Mouse (Mus musculus): Measurements from ENCODE around the gene Dusp10. TPM values are rescaled to one million over a fixed set of nuclear protein-coding genes. Genes with fewer than 3 reads are reported as not detected.

The Dusp10 gene
- total and polyA plus RNA-seq, 2 experiments from 2014 or later = 6.3 to 11.7 TPM

DNA sequence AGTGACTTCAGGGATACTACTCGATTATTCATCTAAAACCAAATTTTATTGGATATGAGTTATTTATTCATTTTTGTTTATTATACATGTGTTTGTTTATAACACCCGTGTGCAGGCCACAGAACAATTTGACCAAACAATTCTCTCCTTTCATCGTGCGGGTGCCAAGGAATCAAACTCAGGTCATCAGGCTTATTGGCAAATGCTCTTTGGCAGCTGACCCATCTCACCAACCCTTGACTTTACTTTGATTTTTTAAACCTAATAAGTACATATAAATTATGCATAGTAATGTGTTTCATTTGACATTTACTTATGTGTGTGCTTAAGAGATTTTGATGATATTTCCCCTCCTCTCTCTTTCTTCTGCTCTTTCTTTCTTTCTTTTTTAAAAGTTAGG lies 94.3 kb downstream of the Dusp10 start:
- Histone ChIP-seq H3K27me3 (ENCODE audit: insufficient read depth, low read length) (no peaks in the 10 kb centered on the region), H3K36me3 (ENCODE audit: insufficient read depth, low read length) (no peaks in the 10 kb centered on the region), H3K4me3 (ENCODE audit: low read length) (no peak overlapping the region), H3K27ac (no peak overlapping the region), H3K4me1 (ENCODE audit: insufficient read depth, low read length) (no peaks in the 10 kb centered on the region), H3K9ac (replicated peaks; ENCODE audit: low read length) (no peak overlapping the region), H3K4me2 (ENCODE audit: low read depth, low read length) (no peak overlapping the region), H3K9me3 (ENCODE audit: low read length) (no peaks in the 10 kb centered on the region)
- no peak for TF ChIP-seq CTCF (IDR thresholded peaks at IDR 0.05; ENCODE audit: low read depth)
- 82% methylated on average over 4 of the region's 4 CpGs for WGBS
- DNase-seq (ENCODE audit: low spot score) (no peak), ATAC-seq (no peak)

DNA sequence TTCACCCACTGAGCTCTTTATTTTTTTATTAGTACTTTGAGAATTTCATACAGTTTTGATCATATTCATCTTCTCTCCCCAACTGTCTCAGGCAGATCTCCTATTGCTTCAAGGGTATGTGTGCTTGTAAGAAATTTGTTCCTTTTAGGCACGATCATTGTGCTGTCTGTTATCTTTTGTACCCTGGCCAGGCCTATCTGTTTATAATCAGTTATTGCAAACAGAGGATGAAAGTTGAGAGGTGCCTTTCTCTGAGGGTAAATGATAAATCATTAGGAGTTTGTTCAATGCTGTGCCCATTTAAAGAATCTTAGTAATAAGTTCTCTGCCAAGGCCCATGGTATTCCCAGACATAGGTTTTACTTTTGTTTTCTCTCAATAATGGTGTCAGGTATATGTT lies 95.2 kb downstream of the Dusp10 start:
- Histone ChIP-seq H3K27me3 (ENCODE audit: insufficient read depth, low read length) (no peaks in the 10 kb centered on the region), H3K36me3 (ENCODE audit: insufficient read depth, low read length) (no peaks in the 10 kb centered on the region), H3K4me2 (ENCODE audit: low read depth, low read length) (no peak overlapping the region), H3K9me3 (ENCODE audit: low read length) (no peaks in the 10 kb centered on the region), H3K4me1 (ENCODE audit: insufficient read depth, low read length) (no peaks in the 10 kb centered on the region), H3K4me3 (ENCODE audit: low read length) (no peak overlapping the region), H3K9ac (replicated peaks; ENCODE audit: low read length) (no peak overlapping the region), H3K27ac (no peak overlapping the region)
- 85% methylated on average over 1 of the region's 1 CpGs for WGBS
- ATAC-seq (no peak), DNase-seq (ENCODE audit: low spot score) (no peak)
- TF ChIP-seq CTCF (IDR thresholded peaks at IDR 0.05; ENCODE audit: low read depth) = no peak

DNA sequence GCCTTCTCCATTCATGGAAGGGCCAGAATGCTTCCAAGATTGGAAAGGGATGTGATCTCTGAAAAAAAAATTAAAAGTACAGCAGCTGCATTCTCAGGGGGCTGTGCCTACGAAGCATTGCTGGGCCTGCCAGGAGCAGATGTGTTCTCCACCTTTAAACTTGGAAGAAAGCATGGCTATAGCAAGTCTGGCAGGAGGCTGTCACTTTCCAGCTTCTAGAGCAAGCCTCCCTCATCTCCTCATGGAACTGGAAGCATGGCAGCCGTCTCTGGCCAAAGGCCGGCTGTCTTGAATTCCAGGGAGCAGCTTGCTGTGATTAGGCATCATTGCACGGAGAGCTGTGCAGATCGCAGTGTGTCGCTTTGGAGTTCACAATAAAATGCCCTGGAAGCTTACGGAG lies 104.5 kb downstream of the Dusp10 start:
- TF ChIP-seq CTCF (IDR thresholded peaks at IDR 0.05; ENCODE audit: low read depth) = no peak
- Histone ChIP-seq H3K27ac (no peak overlapping the region), H3K9ac (replicated peaks; ENCODE audit: low read length) (no peak overlapping the region), H3K4me3 (ENCODE audit: low read length) (no peak overlapping the region), H3K4me2 (ENCODE audit: low read depth, low read length) (no peak overlapping the region), H3K9me3 (ENCODE audit: low read length) (no peaks in the 10 kb centered on the region), H3K27me3 (ENCODE audit: insufficient read depth, low read length) (no peaks in the 10 kb centered on the region), H3K36me3 (ENCODE audit: insufficient read depth, low read length) (no peaks in the 10 kb centered on the region), H3K4me1 (ENCODE audit: insufficient read depth, low read length) (no peaks in the 10 kb centered on the region)
- DNase-seq (ENCODE audit: low spot score) (no peak), ATAC-seq (no peak)
- 73% methylated on average over 7 of the region's 7 CpGs for WGBS

DNA sequence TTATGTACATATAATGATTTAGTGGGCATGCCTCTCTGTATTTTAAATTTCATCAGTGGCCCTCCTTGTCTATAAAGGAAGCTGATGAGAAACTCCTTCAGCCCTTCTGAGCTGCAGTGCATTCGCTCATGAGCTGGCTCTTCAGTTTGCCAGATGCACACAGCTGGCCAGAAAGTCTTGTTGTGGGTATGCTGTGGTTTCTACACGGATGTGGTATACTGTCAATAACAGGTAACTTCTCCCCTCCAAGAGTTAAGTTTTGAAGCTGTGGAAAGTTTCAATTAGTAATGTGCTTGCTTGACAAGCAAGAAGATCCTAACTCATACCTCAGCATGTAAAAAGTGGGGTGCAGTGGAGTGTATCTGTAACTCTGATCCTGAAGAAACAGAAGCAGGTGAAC lies 104.9 kb downstream of the Dusp10 start:
- H3K36me3 ChIP-seq (ENCODE audit: insufficient read depth, low read length) = no peaks in the 10 kb centered on the region
- no peaks in the 10 kb centered on the region for H3K4me1 ChIP-seq (ENCODE audit: insufficient read depth, low read length)
- no peak for DNase-seq (ENCODE audit: low spot score)
- H3K9ac ChIP-seq (replicated peaks; ENCODE audit: low read length) = no peak overlapping the region
- H3K27me3 ChIP-seq (ENCODE audit: insufficient read depth, low read length) = no peaks in the 10 kb centered on the region
- no peaks in the 10 kb centered on the region for H3K9me3 ChIP-seq (ENCODE audit: low read length)
- no peak for TF ChIP-seq CTCF (IDR thresholded peaks at IDR 0.05; ENCODE audit: low read depth)
- WGBS = 81% methylated on average over 2 of the region's 2 CpGs
- H3K4me2 ChIP-seq (ENCODE audit: low read depth, low read length) = no peak overlapping the region
- ATAC-seq = no peak
- no peak overlapping the region for H3K27ac ChIP-seq
- H3K4me3 ChIP-seq (ENCODE audit: low read length) = no peak overlapping the region

DNA sequence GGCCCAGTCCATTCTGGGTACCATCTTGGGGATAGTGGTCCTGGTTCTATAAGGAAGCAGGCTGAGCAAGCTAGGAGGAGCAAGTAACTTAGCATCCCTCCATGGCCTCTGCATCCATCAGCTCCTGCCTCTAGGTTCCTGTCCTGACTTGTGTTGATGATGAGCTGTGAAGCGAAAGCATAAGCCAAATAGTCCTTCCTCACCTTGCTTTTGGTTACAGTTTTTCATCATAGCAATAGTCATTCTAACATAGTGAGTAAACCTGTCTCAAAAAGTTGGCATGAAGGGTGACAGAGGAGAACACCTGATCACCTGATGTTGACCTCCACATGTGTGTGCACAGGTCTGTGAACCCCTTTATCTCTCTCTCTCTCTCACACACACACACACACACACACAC lies 105.5 kb downstream of the Dusp10 start:
- Histone ChIP-seq H3K4me3 (ENCODE audit: low read length) (no peak overlapping the region), H3K36me3 (ENCODE audit: insufficient read depth, low read length) (no peaks in the 10 kb centered on the region), H3K27ac (no peak overlapping the region), H3K4me2 (ENCODE audit: low read depth, low read length) (no peak overlapping the region), H3K4me1 (ENCODE audit: insufficient read depth, low read length) (no peaks in the 10 kb centered on the region), H3K27me3 (ENCODE audit: insufficient read depth, low read length) (no peaks in the 10 kb centered on the region), H3K9me3 (ENCODE audit: low read length) (no peaks in the 10 kb centered on the region), H3K9ac (replicated peaks; ENCODE audit: low read length) (no peak overlapping the region)
- no peak for TF ChIP-seq CTCF (IDR thresholded peaks at IDR 0.05; ENCODE audit: low read depth)
- DNase-seq (ENCODE audit: low spot score) (no peak), ATAC-seq (no peak)
- WGBS = 86% methylated on average over 1 of the region's 1 CpGs

Other genes starting within 250 kb of the Dusp10 start
- gene 1700056E22Rik, start 21.0 kb downstream of the Dusp10 start, total RNA-seq (2014; rRNA removed) = 1.0 and 1.2 TPM in 2 replicates
- gene 1700056E22Rik, start 21.0 kb downstream of the Dusp10 start, polyA plus RNA-seq (2015; fragmentation: Nextera tagmentation; extraction: Ambion mirVana) = 1.3 and 1.7 TPM in 2 replicates